Mouse (Mus musculus) left cerebral cortex, adult 9 months (tissue): ENCODE data around the gene Wdr45b.
A peak's percentile ranks its signal among the peaks of the same experiment; 100 is the strongest.
"Not testable (repeated sequence)": the region's sequence is repeated elsewhere in the genome, so short reads cannot be mapped to it uniquely, and the experiment has no call there.

Source experiments
- DNase-seq, 2 experiments: peaks; one replicate each; pipeline ENCODE4 v3.0.0; 2022; ENCODE audit warnings: low spot score in 2 of 2

Wdr45b gene

DNA sequence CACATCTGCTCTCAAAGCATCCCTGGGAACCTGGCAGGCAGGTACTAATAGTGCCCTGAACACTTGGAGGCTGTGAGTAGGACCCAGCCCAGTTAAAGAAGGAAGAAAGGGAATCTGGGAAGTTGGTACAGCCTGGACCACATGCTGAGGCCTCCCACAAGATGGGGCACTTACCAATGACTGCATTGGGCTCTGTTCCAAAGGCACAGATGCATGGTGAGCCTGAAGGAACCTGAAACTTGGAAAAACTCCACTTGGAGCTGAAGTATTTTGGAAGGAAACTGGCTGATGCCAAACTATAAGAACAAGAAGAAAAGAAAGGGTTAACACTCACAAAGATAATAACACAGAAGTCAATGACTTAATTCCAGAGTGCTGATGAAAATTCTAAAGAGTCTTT is 25.6 kb downstream of the Wdr45b start:
- no peak for DNase-seq

DNA sequence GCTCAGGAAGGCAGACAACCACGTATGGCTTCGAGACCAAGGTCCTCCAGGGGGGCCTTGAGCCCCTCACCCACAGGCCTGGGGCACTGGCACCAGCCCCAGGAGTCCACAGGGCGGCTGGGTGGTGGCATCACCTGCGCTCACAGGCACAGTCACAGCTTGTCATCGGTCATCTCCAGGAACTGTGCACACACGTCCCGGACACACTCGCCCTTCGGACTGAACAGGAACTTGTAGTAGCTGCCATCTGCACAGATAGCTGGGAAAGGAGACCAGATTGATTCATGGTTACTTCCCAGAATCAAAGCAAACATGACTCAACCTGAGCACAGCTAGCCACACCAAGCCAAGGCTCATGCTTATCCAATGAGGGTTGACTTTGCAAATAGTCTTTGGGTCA is 26.0 kb downstream of the Wdr45b start:
- no peak for DNase-seq

DNA sequence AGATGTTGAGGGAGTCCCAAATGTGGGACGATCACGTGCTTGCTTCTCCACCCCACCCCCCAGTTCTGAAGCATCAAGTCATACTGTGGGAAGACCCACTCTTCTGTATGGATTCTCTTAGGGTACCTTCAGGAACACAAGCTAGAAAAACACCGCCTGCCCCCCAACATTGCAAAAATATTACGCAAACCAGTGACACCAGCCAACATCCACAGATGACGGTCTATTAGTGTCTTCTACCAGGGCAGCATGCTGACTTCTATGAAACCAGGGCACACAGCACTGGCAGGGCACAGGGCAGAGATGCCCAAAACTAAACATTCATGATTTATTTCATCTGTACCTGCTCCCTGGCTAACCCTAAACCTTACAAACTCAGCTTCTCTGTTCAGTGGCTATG is 27.6 kb downstream of the Wdr45b start:
- no peak for DNase-seq

DNA sequence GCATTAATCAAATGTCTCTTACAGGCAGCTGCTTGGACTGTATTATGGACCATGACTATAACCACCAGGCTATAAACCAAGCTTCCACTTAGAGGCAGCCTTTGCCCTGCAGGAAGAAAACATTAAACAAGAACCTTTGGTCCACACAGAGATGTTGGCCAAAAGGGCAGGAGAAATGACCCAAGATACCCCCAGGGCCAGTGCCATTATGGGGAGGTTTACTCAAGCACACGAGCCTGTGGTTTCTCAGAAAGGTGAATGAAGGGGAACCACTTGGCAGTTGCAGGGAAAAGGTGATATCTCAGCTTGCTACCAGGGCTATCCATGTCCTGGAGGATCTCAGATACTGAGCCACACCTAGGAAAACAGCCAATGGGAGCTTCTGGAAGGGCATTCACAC is 28.2 kb downstream of the Wdr45b start:
- no peak for DNase-seq

DNA sequence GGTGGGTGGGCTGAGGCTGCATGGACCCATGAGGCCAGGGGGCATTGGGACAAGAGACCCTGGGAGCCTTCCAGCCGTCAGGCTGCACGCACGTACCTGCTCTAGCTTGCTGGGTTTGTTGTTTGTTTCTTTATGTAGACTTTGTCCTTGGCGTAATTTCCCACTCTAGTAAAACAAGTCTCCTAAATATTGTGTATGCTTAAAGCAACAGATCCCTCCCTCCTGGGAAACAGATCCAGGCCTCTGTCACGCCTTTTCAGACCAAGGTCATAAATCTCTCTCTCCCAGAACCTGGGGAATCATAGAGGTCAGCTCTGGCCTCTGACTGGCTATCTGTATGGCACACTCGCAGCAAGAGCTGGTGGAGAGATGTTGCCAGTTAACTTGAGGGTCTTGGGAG is 46.5 kb downstream of the Wdr45b start:
- not testable (repeated sequence) for DNase-seq

DNA sequence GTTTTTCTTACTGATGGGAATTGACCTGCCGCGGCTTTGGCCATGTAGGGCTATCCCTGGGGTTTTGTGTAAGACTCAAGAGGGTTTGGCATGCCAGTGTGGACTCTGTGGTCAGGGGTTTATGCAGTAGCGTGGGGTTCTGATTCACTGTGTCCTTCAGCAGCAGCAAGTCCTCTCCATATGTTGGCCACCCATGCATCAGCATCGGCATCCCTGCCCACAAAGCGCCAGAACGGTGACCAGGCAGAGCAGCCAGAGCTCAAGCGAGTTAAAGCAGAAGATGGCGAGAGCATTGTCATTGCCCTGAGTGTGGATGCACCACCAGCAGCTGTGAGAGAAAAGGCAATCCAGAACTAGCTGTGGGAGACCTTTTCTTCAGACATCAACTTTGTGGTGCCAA is 47.6 kb downstream of the Wdr45b start:
- DNase-seq, result peak in 1 of 2 experiments; percentile 69

DNA sequence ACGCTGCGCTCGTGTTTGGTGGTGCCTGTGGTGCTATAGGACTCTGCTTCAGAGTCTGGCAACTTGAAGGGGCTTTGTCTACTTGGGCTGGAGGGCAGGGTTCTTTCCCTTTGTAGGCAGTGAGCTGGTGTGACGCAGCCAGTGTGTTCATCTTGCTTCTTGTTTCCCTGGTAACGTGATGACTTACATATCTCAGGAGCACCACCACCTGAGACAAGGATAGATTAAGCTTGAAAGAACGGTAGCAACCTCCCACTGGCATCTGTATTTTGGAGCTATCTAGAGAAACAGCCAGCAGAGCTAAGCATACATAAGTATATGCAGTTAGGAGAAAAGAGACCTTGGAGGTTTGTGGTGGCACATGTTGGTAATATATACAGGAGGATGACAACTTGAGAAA is 48.9 kb downstream of the Wdr45b start:
- DNase-seq, result peak; percentile 72 to 80

DNA sequence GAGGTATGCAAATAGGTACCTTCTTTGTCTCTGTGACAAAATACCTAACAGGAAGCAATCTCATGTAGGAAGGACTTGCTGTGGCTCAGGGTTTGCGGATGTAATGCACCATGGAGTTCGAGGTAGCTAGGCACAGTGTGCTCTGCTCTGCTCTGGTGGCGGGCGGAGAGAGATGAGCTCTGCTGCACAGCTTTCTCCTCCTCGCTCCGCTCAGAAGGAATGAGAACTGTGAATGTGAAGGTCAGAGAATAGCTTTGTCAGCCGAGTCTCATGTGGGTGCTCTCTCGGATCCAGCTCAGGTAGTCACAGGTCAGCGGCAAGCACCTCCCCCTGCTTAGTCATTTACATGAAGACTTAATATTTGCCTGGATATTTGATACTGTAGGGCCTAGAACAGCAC is 54.0 kb downstream of the Wdr45b start:
- DNase-seq, result no peak

DNA sequence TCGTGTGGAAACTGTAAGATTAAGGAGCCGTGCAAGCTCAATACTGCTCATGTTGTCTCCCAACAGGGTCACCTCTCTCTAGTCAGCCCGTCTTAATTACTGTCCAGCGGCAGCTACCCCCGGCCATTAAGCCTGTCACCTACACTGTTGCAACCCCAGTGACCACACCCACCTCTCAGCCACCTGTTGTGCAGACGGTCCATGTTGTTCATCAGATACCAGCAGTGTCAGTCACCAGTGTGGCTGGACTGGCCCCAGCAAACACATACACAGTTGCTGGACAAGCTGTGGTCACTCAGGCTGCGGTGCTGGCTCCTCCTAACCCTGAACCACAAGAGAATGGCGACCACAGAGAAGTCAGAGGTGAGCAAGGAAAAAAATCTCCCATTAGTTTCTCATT is 55.8 kb downstream of the Wdr45b start:
- DNase-seq, result no peak

DNA sequence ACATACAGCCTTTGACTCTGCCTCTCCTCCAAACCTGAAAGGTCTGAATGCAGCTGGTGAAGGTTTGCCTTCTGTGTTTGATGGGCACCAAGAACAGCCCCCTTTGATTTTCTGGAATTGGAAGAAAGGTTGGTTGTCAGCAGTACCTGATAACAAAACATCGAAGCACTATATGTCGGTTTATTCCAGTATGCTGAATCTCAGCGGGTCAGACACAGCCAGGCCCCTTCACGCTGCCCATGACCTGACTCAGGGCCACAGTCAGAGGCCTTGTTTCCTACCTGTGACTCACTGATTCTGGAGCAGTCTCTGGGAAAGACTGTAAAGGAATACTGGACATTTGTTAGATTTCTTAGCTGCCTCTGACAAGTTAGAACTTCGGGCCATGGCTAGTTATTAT is 59.5 kb downstream of the Wdr45b start:
- DNase-seq, result no peak

DNA sequence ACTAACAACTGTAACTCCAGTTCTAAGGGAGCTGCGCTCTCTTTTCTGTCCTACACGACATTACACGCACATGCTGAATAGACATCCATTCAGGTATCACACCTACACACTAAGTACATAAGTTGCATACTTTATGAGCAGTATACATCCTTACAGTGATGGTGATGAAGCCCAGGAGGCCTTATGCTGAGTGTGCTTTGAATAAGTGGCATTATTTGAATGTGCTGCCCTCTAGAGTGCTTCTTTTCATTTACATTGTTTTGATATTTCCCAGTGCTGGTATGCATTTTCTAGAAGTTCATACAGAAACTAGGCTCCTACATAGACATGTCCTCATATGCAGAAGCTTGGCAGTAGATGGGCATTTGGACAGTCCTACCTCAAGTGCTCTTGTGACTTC is 64.4 kb downstream of the Wdr45b start:
- DNase-seq, result no peak

DNA sequence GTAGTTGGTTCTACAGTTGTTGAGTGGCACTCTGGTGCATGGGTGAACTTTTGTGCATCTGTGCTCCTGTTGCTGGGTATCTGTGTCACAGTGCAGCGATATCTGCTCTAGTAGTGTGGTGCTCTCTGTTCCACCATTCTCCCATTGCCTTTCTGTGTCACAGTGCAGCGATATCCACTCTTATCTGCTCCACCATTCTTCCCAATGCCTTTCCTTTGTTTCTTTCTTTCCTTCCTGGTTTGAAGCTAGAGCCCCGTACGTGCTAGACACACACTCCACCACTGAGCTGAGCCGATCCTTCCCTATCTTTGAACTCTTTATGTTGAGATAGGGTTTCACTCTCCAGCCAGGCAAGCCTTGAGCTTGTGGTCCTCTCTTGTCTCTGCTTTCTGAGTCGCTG is 71.3 kb downstream of the Wdr45b start:
- no peak for DNase-seq

DNA sequence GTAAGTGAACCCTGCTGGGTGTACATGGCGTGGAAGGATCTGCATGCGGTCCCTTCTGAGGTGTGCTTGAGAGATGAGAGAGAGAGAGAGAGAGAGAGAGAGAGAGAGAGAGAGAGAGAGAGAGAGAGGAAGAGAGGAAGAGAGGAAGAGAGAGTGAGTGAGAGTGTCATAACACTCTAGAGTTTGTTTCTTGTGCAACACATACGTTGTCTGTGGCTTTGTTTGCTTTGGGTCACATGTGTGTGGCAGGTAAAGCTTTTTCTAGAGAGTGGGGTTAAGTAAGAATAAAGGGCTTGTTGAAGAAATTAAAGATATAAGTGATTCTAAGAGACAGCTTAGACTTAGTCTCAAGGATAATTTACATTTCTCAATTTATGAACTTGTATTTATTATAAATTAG is 76.2 kb downstream of the Wdr45b start:
- DNase-seq, result no peak

DNA sequence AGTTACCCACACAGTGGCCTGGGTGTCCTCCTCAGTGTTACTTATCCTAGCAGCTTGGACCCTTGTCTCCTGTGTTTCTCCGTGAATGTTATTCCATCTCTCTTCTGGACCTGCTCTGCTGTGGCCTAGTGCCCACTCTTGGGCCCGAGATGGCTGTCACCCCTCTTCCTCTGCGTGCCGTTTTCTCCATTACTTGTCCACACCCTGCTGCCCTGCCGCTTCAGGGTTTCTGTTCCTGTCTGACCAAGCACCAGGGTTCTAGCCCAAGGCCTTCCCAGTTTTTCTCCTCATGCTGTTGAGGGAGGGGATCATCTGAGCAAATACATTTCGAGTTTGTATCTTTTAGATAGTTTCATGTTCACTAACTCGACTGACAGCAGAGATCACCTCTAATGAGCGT is 76.7 kb downstream of the Wdr45b start:
- no peak for DNase-seq
